Mouse (Mus musculus) intestine, embryonic 15.5 days (tissue): Measurements from ENCODE around the gene Rbm17. TPM values are rescaled to one million over a fixed set of nuclear protein-coding genes. Genes with fewer than 3 reads are reported as not detected.
"Not testable (repeated sequence)": the region's sequence is repeated elsewhere in the genome, so short reads cannot be mapped to it uniquely, and the experiment has no call there.

Experiments used
- ATAC-seq: fragments of 200-750 bp; cut with Nextera tagmentation; 2 replicates; pipeline ENCODE4 v1.8.0; 2017; ENCODE audit warnings: moderate TSS enrichment, moderate library complexity
- H3K27ac ChIP-seq: fragments of 300-500 bp; sonication (generic); 2 replicates; pipeline ENCODE4 v1.5.1; 2015; ENCODE audit warnings: mild to moderate bottlenecking, inconsistent platforms
- H3K27me3 ChIP-seq: fragments of 300-500 bp; sonication (generic); replicated peaks from 2 replicates; pipeline ENCODE4 v1.6.1; 2015; ENCODE audit warnings: inconsistent platforms
- H3K36me3 ChIP-seq: fragments of 300-500 bp; sonication (generic); 2 replicates; pipeline ENCODE4 v1.6.1; 2015; ENCODE audit warnings: inconsistent platforms
- H3K4me1 ChIP-seq: fragments of 300-500 bp; sonication (generic); replicated peaks from 2 replicates; pipeline ENCODE4 v1.6.1; 2015; ENCODE audit warnings: inconsistent platforms
- H3K4me2 ChIP-seq: fragments of 300-500 bp; sonication (generic); replicated peaks from 2 replicates; pipeline ENCODE4 v1.6.1; 2015; ENCODE audit warnings: mild to moderate bottlenecking, inconsistent platforms
- H3K4me3 ChIP-seq: fragments of 300-500 bp; sonication (generic); replicated peaks from 2 replicates; pipeline ENCODE4 v1.5.1; 2015; ENCODE audit warnings: inconsistent platforms
- H3K9ac ChIP-seq: fragments of 300-500 bp; sonication (generic); 2 replicates; pipeline ENCODE4 v1.6.1; 2015; ENCODE audit warnings: inconsistent platforms
- H3K9me3 ChIP-seq: fragments of 300-500 bp; sonication (generic); 2 replicates; pipeline ENCODE4 v1.6.1; 2016; ENCODE audit warnings: inconsistent platforms
- WGBS: fragments of 180-500 bp; shearing (Covaris S2); methylation state at CpG from one replicate; pipeline ENCODE4 v1.1.7; 2015; 5-methylcytosine and 5-hydroxymethylcytosine counted together
- polyA plus RNA-seq: library from polyadenylated mRNA; unstranded; fragments of >200 nt; fragmentation: Nextera tagmentation; extraction: Ambion mirVana; gene quantifications from 2 replicates; pipeline ENCODE4 v1.2.1, GENCODE M21; 2015

Rbm17 gene
- polyA plus RNA-seq, 1 experiment from 2014 or later = 138 TPM

DNA sequence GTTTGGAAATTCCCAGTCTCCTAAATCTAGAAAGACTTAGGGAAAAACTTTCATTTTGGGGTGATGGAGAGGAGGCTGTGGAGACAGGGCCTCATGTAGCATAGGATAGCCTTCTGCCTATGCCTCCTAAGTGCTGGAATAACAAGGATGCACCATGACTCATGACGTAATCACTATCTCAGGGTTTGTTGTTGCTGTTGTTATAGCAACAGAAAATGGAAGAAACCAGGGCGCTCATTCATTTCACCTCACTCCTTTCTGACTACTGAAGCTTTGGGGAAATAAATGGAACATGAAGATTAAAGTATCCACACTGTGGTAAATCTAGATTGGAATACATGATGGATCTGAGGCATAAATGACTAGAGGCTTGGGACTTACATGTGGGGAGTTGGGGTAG, 19.8 kb upstream of the Rbm17 start:
- no peak overlapping the region for H3K27ac ChIP-seq
- no peak for ATAC-seq
- no peak overlapping the region for H3K4me2 ChIP-seq
- no peaks in the 10 kb centered on the region for H3K4me1 ChIP-seq
- no peaks in the 10 kb centered on the region for H3K9me3 ChIP-seq
- H3K27me3 ChIP-seq = no peaks in the 10 kb centered on the region
- H3K36me3 ChIP-seq = no peaks in the 10 kb centered on the region
- H3K4me3 ChIP-seq = no peak overlapping the region
- whole genome bisulfite sequencing = 79% methylated on average over 2 of the region's 2 CpGs
- H3K9ac ChIP-seq = no peak overlapping the region

DNA sequence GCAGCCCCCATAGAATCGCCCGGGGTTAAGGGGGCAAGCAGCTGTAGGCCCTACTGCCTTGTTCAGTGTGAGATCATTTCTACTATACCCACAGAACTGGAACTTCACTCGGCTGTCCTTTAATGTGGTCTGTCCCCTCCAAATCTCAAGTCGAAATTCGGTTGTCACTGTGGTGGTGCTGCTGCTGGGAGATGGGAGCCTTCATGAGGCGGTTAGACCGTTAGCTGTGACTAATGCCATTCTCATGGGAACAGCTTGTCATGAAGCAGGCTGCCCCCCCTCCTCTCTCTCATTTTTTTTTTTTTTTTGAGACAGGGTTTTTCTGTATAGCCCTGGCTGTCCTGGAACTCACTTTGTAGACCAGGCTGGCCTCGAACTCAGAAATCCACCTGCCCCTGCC, 19.2 kb upstream of the Rbm17 start:
- no peak for ATAC-seq
- Histone ChIP-seq H3K9me3 (no peaks in the 10 kb centered on the region), H3K4me2 (no peak overlapping the region), H3K36me3 (no peaks in the 10 kb centered on the region), H3K4me1 (no peaks in the 10 kb centered on the region), H3K4me3 (no peak overlapping the region), H3K27ac (no peak overlapping the region), H3K9ac (no peak overlapping the region), H3K27me3 (no peaks in the 10 kb centered on the region)
- 83% methylated on average over 8 of the region's 8 CpGs for WGBS

DNA sequence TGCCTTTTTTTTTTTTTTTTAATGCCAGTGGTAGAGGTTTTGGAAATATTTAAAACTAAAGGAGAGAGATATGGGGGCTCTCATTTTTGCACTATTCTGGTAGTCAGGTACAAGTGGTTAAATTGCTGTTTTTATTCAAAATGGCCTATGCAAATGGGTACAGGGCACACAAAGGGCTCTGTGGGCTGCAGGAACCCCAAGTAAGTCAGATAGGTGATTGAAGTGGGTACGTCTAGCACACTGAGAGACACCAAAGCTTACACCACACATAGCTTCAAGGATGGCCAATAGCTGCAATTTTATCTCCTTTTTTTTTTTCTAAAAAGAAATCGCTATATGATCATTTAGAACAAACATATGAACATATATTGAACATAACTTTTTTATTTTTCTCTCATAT, 15.6 kb upstream of the Rbm17 start:
- no peak overlapping the region for H3K4me3 ChIP-seq
- no peaks in the 10 kb centered on the region for H3K36me3 ChIP-seq
- no peak overlapping the region for H3K4me2 ChIP-seq
- H3K9ac ChIP-seq = no peak overlapping the region
- WGBS = 80% methylated on average over 2 of the region's 2 CpGs
- H3K27me3 ChIP-seq = no peaks in the 10 kb centered on the region
- H3K9me3 ChIP-seq = no peaks in the 10 kb centered on the region
- ATAC-seq = no peak
- no peaks in the 10 kb centered on the region for H3K4me1 ChIP-seq
- H3K27ac ChIP-seq = no peak overlapping the region

GRCm38 (mm10) chr2:11616846-11617245, 12.9 kb upstream of the Rbm17 start:
- no peak for ATAC-seq
- WGBS = 88% methylated on average over 9 of the region's 9 CpGs
- no peaks in the 10 kb centered on the region for H3K4me1 ChIP-seq

GRCm38 (mm10) chr2:11612939-11613338, 9.0 kb upstream of the Rbm17 start:
- H3K4me2 ChIP-seq, H3K4me1 ChIP-seq, H3K9me3 ChIP-seq, H3K9ac ChIP-seq, H3K27ac ChIP-seq, ATAC-seq, H3K4me3 ChIP-seq, H3K27me3 ChIP-seq, H3K36me3 ChIP-seq: not testable (repeated sequence)
- WGBS = 90% methylated on average over 6 of the region's 6 CpGs

More at GRCm38 (mm10) chr2:11616846-11617245, 12.9 kb upstream of the Rbm17 start:
- Histone ChIP-seq H3K27me3 (no peaks in the 10 kb centered on the region), H3K4me3 (no peak overlapping the region), H3K36me3 (no peaks in the 10 kb centered on the region), H3K9ac (no peak overlapping the region), H3K4me2 (no peak overlapping the region), H3K9me3 (no peaks in the 10 kb centered on the region), H3K27ac (no peak overlapping the region)

- not testable (repeated sequence) for H3K4me3 ChIP-seq, H3K27ac ChIP-seq, H3K27me3 ChIP-seq, H3K9me3 ChIP-seq, H3K36me3 ChIP-seq, ATAC-seq, H3K9ac ChIP-seq, H3K4me2 ChIP-seq, H3K4me1 ChIP-seq
- WGBS = 72% methylated on average over 4 of the region's 4 CpGs
Measured at GRCm38 (mm10) chr2:11606718-11607117, 2.8 kb upstream of the Rbm17 start.

GRCm38 (mm10) chr2:11604911-11605310, 958 bp upstream of the Rbm17 start:
- Histone ChIP-seq H3K36me3 (peaks cover 4% of the 10 kb centered on the region; the same call in 1 of the 2 replicates), H3K27me3 (no peaks in the 10 kb centered on the region), H3K4me3 (no peak overlapping the region), H3K4me1 (peaks cover 6% of the 10 kb centered on the region; the same call in 1 of the 2 replicates), H3K9me3 (no peaks in the 10 kb centered on the region), H3K27ac (no peak overlapping the region), H3K9ac (no peak overlapping the region), H3K4me2 (no peak overlapping the region)
- no peak for ATAC-seq

- under 1% methylated on average over 78 of the region's 78 CpGs for WGBS
- Histone ChIP-seq H3K9ac (peak overlapping the region; percentile 83), H3K4me3 (peak overlapping the region; percentile 71), H3K27ac (peak overlapping the region; percentile 58), H3K9me3 (no peaks in the 10 kb centered on the region), H3K36me3 (peaks cover 7% of the 10 kb centered on the region; the same call in 1 of the 2 replicates), H3K4me2 (peak overlapping the region; percentile 69), H3K27me3 (no peaks in the 10 kb centered on the region), H3K4me1 (peaks cover 6% of the 10 kb centered on the region; the same call in 1 of the 2 replicates)
- ATAC-seq = peak; percentile 99
Measured at GRCm38 (mm10) chr2:11602506-11603489, 1.2 kb downstream of the Rbm17 start.

DNA sequence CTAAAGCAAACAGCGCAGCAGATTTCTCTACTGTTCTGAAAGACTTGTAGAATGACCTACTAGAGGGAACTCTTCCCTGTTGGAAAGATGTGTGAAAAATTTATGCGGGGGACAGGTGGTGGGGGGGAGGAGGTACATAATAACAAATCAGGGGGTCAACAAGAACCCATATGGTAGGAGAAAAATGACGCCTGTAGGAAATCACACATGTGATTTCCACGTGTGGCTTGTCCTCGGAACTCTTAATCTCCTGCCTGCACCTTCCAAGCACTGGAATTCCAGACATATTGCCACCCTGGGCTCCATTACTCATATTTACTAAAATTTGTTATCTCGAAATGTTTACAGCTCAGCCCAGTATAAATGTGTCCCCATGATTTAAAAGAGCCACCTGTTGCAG, 2.2 kb downstream of the Rbm17 start:
- Histone ChIP-seq H3K4me3 (peak overlapping the region; percentile 71), H3K27me3 (no peaks in the 10 kb centered on the region), H3K4me1 (peaks cover 6% of the 10 kb centered on the region; the same call in 1 of the 2 replicates), H3K9ac (peak overlapping the region; percentile 83; the same call in 1 of the 2 replicates), H3K36me3 (peaks cover 13% of the 10 kb centered on the region), H3K27ac (no peak overlapping the region), H3K9me3 (no peaks in the 10 kb centered on the region), H3K4me2 (peak overlapping the region; percentile 69)
- WGBS = 76% methylated on average over 6 of the region's 6 CpGs
- ATAC-seq = no peak

DNA sequence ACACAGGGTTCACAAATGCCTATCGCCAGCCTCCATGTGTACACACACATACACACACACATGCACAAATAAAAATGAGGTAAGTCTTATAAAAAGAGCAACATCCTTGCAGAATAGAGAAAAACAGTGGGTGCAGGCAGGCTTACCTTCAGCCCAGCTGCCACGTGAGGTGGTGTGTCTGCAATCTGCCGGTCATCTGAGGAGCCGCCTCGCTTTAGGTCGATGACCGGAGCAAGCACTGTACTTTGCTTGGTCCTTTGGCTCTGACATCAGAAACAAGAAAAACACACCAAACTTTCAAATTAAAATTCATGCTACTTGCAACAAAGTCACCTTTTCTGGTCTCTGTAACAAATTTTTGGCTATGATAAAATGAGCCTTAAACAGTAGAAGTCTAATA, 6.0 kb downstream of the Rbm17 start:
- H3K4me3 ChIP-seq = no peak overlapping the region
- H3K9me3 ChIP-seq = no peaks in the 10 kb centered on the region
- H3K9ac ChIP-seq = no peak overlapping the region
- H3K4me1 ChIP-seq = peaks cover 6% of the 10 kb centered on the region; the same call in 1 of the 2 replicates
- peaks cover 31% of the 10 kb centered on the region for H3K36me3 ChIP-seq
- H3K27ac ChIP-seq = no peak overlapping the region
- H3K27me3 ChIP-seq = no peaks in the 10 kb centered on the region
- 97% methylated on average over 7 of the region's 7 CpGs for WGBS
- no peak overlapping the region for H3K4me2 ChIP-seq
- ATAC-seq = no peak

DNA sequence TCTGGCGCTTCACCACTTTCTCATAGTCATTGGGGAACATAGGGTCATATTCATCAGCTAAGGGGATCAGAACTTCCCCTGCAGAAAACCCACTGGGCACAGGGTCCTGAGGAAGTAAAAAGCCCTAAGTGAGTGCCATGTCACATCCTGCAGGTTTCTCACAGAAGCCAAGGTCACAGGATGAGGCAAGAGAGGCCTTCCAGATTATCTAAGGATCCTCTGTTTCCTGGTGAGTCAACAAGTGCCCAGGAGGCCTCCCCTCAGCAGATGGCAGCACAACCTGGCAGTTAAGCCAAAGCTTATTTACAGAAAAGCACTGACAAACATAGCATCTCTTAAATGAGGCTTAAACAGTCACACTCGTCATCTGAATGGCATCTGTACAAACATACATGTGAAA, 7.3 kb downstream of the Rbm17 start:
- Histone ChIP-seq H3K4me2 (no peak overlapping the region), H3K4me1 (peaks cover 3% of the 10 kb centered on the region; the same call in 1 of the 2 replicates), H3K4me3 (no peak overlapping the region), H3K27me3 (no peaks in the 10 kb centered on the region), H3K36me3 (peaks cover 31% of the 10 kb centered on the region), H3K27ac (no peak overlapping the region), H3K9ac (no peak overlapping the region), H3K9me3 (no peaks in the 10 kb centered on the region)
- WGBS = 85% methylated on average over 2 of the region's 2 CpGs
- no peak for ATAC-seq

DNA sequence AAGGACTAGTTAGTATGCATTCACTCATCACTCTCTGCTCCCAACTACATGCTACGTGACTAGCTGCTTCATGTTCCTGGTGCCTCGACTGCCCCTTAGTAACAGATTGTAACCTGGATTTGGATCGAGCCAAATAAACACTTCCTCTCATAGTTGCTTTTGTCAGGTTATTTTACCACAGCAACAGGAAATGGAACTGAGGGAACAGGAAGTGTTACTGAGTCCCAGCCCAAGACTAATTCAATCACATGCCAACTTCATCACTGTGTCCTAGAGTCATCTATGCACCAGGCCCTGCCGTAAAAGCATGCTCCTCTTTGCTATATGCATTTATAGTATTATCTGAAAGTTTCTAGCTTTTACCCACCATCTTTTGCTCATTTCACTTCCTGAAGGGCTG, 16.0 kb downstream of the Rbm17 start:
- 93% methylated on average over 4 of the region's 4 CpGs for WGBS
- no peak for ATAC-seq
- no peaks in the 10 kb centered on the region for H3K4me1 ChIP-seq
- no peak overlapping the region for H3K4me3 ChIP-seq
- H3K4me2 ChIP-seq = no peak overlapping the region
- no peaks in the 10 kb centered on the region for H3K27me3 ChIP-seq
- H3K36me3 ChIP-seq = peaks cover 39% of the 10 kb centered on the region
- no peaks in the 10 kb centered on the region for H3K9me3 ChIP-seq
- no peak overlapping the region for H3K27ac ChIP-seq
- H3K9ac ChIP-seq = no peak overlapping the region

- 95% methylated on average over 4 of the region's 4 CpGs for WGBS
- Histone ChIP-seq H3K4me3 (no peak overlapping the region), H3K4me1 (no peaks in the 10 kb centered on the region), H3K36me3 (no peaks in the 10 kb centered on the region), H3K9ac (no peak overlapping the region), H3K9me3 (no peaks in the 10 kb centered on the region), H3K27me3 (no peaks in the 10 kb centered on the region), H3K27ac (no peak overlapping the region), H3K4me2 (no peak overlapping the region)
- ATAC-seq = no peak
Measured at GRCm38 (mm10) chr2:11579399-11579798, 24.6 kb downstream of the Rbm17 start.
